Mouse (Mus musculus) C2C12 (cell line): ENCODE data around the gene Rbm47. TPM values are rescaled to one million over a fixed set of nuclear protein-coding genes. Genes with fewer than 3 reads are reported as not detected.
A peak's percentile ranks its signal among the peaks of the same experiment; 100 is the strongest.

Experiments used
- H3K27me3 ChIP-seq: one replicate; pipeline ENCODE4 v1.6.1; 2011; ENCODE audit not compliant: control insufficient read depth, insufficient read depth, insufficient read length
- H3K36me3 ChIP-seq: one replicate; pipeline ENCODE4 v1.6.1; 2011; ENCODE audit not compliant: control insufficient read depth, insufficient read depth
- H3K4me3 ChIP-seq: one replicate; pipeline ENCODE4 v1.5.1; 2011; ENCODE audit warnings: mild to moderate bottlenecking, control low read depth; ENCODE audit not compliant: poor library complexity, insufficient read depth, severe bottlenecking
- H3K79me2 ChIP-seq: one replicate; pipeline ENCODE4 v1.6.1; 2011; ENCODE audit not compliant: control insufficient read depth, insufficient read depth
- H3K79me3 ChIP-seq: one replicate; pipeline ENCODE4 v1.6.1; 2011; ENCODE audit warnings: low read depth, control low read depth
- H3ac ChIP-seq: one replicate; pipeline ENCODE3; 2011; ENCODE audit warnings: low read depth; ENCODE audit not compliant: control insufficient read depth, insufficient read length
- CEBPB ChIP-seq: IDR thresholded peaks from one replicate; pipeline ENCODE4 v1.6.1; 2011; ENCODE audit warnings: low read depth, mild to moderate bottlenecking, control low read depth, moderate library complexity
- CTCF ChIP-seq: IDR thresholded peaks from one replicate; pipeline ENCODE4 v1.5.1; 2011; ENCODE audit not compliant: control insufficient read depth, insufficient read depth, insufficient read length
- FOSL1 ChIP-seq: IDR thresholded peaks from one replicate; pipeline ENCODE4 v1.8.0; 2011; ENCODE audit warnings: mild to moderate bottlenecking, low read length; ENCODE audit not compliant: poor library complexity, insufficient read depth, severe bottlenecking
- MAX ChIP-seq: IDR thresholded peaks from one replicate; pipeline ENCODE4 v1.6.1; 2011; ENCODE audit warnings: mild to moderate bottlenecking, control low read depth
- MYOD1 ChIP-seq: IDR thresholded peaks from one replicate; pipeline ENCODE4 v1.6.1; 2011; ENCODE audit warnings: low read depth; ENCODE audit not compliant: control insufficient read depth, insufficient read length
- MYOG ChIP-seq: IDR thresholded peaks from one replicate; pipeline ENCODE4 v1.6.1; 2011; ENCODE audit not compliant: control insufficient read depth, insufficient read length; ENCODE audit errors: extremely low read depth
- USF1 ChIP-seq: IDR thresholded peaks from one replicate; pipeline ENCODE4 v1.6.1; 2011; ENCODE audit warnings: low read depth, mild to moderate bottlenecking, control low read depth, moderate library complexity
- polyA plus RNA-seq: library from polyadenylated mRNA; unstranded; fragments of >200 nt; fragmentation: generic; extraction: Trizol; gene quantifications from one replicate; pipeline ENCODE4 v1.2.1, GENCODE M21; 2012; ENCODE audit warnings: missing spikeins

Rbm47 gene
- polyA plus RNA-seq, 1 experiment = 0.16 TPM

DNA sequence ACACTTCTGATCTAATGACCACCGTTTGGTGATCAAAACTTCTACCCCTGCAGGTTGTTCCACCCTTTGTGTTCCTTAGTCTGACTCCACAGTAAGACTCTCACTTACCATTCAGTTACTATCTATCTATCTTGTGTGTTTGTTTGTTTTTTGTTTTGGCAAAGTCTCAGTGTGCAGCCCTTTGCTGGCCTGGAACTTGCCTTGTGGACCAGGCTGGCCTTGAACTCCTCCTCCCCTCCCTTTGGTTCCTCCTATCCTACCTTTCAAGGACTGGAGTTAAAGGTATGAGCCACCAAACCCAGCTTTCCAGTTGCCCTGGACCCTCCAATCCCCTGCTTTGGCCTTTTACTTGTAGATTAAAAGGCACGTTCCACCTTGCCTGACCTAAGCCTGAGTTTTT lies 23.8 kb downstream of the Rbm47 start:
- Histone ChIP-seq H3K4me3 (no peak overlapping the region), H3K27me3 (no peaks in the 10 kb centered on the region)
- TF ChIP-seq MYOD1 (no peak), USF1 (no peak), MAX (no peak), MYOG (no peak), FOSL1 (no peak), CTCF (no peak), CEBPB (no peak)

DNA sequence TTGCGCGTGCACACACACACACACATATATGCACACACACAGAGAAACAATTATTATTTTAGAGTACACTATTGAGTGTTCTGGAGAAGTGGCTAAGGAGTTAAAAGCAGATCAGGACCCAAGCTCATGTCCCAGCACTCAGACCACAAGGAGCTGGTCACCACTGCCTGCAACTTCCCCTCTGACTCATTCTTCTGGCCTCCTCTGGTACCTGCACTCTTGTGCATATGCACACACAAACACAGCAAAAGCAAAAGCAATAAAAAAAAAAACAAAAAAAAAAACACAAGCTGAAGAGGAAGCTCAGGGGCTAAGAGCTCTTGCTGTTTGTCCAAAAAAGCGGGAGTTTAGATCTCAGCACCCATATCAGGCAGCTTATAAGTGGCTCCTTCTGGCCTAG lies 25.6 kb downstream of the Rbm47 start:
- H3K36me3 ChIP-seq = no peaks in the 10 kb centered on the region
- H3ac ChIP-seq = no peak overlapping the region
- TF ChIP-seq CEBPB = no peak
- no peak for TF ChIP-seq MAX
- no peak for TF ChIP-seq MYOD1
- TF ChIP-seq CTCF = no peak
- no peak for TF ChIP-seq USF1
- no peak for TF ChIP-seq FOSL1
- TF ChIP-seq MYOG = no peak
- H3K79me2 ChIP-seq = no peaks in the 10 kb centered on the region
- H3K27me3 ChIP-seq = no peaks in the 10 kb centered on the region
- H3K4me3 ChIP-seq = no peak overlapping the region
- H3K79me3 ChIP-seq = no peaks in the 10 kb centered on the region

More for the DNA sequence above, 23.8 kb downstream of the Rbm47 start:
- Histone ChIP-seq H3K79me2 (no peaks in the 10 kb centered on the region), H3K79me3 (no peaks in the 10 kb centered on the region), H3K36me3 (no peaks in the 10 kb centered on the region), H3ac (no peak overlapping the region)

DNA sequence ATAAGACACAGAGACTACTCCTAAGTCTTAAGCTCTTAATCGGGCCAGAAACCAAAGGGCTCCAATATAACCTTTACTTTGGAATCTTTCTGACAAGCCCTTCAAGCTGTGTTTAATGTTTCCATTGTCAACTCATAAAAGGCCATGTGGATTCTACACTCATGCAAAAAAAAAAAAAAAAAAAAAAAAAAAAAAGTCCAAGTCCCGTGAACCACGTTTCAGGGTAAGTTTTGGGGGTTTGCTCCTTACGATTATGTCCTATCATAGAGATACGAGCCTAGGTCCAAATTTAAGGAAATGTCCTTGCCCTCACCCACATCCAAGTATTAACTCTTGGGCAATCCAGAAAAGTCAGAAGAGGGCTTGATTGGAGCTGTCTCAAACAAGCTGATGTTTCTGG lies 27.3 kb downstream of the Rbm47 start:
- TF ChIP-seq CTCF (no peak), MYOG (no peak), CEBPB (no peak), MYOD1 (no peak), MAX (no peak)
- H3K79me3 ChIP-seq = no peaks in the 10 kb centered on the region
- H3K79me2 ChIP-seq = no peaks in the 10 kb centered on the region
- no peaks in the 10 kb centered on the region for H3K36me3 ChIP-seq
- H3K27me3 ChIP-seq = no peaks in the 10 kb centered on the region
- H3ac ChIP-seq = no peak overlapping the region
- no peak overlapping the region for H3K4me3 ChIP-seq

DNA sequence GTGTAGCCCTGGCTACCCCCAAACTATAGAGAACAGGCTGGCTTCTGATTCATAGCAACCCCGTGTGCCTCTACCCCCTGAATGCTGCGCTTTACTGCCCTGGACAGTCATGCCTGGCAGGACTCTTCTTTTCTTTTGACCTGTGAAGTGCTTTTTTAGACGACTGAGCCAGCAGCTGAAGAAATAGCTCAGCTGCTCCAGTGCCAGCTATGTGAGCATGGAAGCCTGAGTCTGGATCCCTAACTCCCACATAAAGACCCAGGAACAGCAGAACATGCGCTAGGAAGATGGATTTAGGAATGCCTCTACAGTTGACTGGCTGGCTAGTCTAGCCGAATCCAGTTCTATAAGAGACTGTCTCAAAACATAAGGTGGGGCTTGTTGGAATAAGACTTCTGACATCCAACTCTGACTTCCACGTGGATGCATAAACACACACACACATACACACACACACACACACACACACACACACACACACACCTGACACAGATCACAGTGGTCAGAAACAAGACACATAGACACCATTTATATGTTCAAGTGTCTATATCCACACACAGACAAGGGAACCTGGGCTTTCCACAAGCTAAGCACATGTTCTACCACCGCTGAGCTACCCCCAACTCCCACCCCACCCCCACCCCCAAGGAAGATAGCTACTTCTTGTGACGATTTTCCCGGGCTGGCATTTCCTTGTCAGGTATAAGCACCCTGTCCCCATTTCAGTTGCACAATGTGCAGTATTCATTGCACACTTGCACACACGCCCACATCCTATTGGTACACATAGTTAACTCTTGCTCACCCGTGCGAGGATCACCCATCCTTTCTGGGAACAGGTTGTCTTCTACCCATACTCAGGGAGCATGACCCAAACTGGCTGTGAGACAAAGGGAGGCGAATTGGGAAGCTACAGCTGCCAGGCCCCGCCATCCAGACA lies 29.6 kb downstream of the Rbm47 start:
- Histone ChIP-seq H3K79me3 (no peaks in the 10 kb centered on the region), H3K4me3 (no peak overlapping the region)
- TF ChIP-seq FOSL1 (no peak), MYOG (no peak), MAX (no peak), MYOD1 (no peak), CTCF (no peak), CEBPB (no peak), USF1 (no peak)

DNA sequence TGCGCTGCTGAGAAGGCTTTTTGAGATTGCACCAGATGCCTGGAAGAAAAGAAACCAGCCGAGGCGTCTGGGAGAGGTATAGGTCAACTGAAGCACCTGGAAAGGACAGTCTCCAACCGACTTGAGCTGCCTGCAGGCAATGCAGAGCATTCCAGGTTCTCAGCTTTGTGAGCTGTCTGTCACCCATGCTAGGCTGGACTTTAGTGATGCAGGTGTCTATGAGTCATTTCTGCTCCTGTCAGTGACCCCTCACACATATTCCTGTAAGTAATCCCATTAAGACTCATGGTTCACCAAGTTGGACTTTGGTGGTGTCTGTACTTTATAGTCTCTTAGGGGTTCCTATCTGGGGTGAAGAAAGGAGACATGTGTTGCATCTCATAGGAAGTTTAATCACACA lies 31.4 kb downstream of the Rbm47 start:
- H3K79me3 ChIP-seq = no peaks in the 10 kb centered on the region
- H3ac ChIP-seq = no peak overlapping the region
- H3K79me2 ChIP-seq = no peaks in the 10 kb centered on the region
- TF ChIP-seq USF1 (no peak), MYOD1 (peak; percentile 69), MYOG (no peak)
- no peaks in the 10 kb centered on the region for H3K36me3 ChIP-seq
- no peaks in the 10 kb centered on the region for H3K27me3 ChIP-seq
- no peak overlapping the region for H3K4me3 ChIP-seq

More for the DNA sequence above, 29.6 kb downstream of the Rbm47 start:
- H3K79me2 ChIP-seq = no peaks in the 10 kb centered on the region
- H3K36me3 ChIP-seq = no peaks in the 10 kb centered on the region
- H3K27me3 ChIP-seq = no peaks in the 10 kb centered on the region
- no peak overlapping the region for H3ac ChIP-seq
